Mouse (Mus musculus) lung, postnatal 0 days (tissue): ENCODE results near the gene Vcl.
A peak's percentile ranks its signal among the peaks of the same experiment; 100 is the strongest.

ENCODE experiments used
- CTCF ChIP-seq: IDR thresholded peaks from 2 replicates; pipeline ENCODE4 v1.5.1; 2016; ENCODE audit warnings: antibody characterized with exemption, mild to moderate bottlenecking
- EP300 ChIP-seq: IDR thresholded peaks from 2 replicates; pipeline ENCODE4 v1.6.1; 2016; ENCODE audit warnings: antibody characterized with exemption, mild to moderate bottlenecking, control low read depth

- peak; percentile 53 for TF ChIP-seq EP300
- no peak for TF ChIP-seq CTCF
Measured at GRCm38 (mm10) chr14:20891941-20892402, 37.2 kb upstream of the Vcl start.
